Mouse (Mus musculus): ENCODE results near the gene Tmem174.

Gene Tmem174

DNA sequence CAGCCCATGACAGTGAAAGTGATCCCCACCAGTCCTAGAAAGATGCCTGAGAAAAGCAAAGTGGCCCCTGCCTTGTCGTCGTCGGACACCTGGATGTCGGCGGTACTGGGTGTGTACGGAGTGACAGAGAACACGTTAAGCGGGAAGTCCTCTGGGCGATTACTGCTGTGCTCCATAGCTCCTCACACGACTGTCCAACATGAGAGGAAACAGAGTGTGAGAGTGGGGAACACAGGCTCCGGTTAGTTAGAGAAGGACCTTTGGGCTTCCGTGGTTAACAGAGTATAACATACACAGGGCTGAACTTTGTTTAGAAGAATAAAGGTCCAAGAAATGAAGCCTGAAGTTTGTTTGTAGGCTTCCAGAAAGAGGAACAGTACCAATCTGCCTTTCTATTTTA is at the start of gene Tmem174:
Gene Tmem174, minus strand, starts transcription at position 266 of the 400 bp plus-strand sequence.
- DNase-seq (ENCODE audit: low spot score) = no peak

DNA sequence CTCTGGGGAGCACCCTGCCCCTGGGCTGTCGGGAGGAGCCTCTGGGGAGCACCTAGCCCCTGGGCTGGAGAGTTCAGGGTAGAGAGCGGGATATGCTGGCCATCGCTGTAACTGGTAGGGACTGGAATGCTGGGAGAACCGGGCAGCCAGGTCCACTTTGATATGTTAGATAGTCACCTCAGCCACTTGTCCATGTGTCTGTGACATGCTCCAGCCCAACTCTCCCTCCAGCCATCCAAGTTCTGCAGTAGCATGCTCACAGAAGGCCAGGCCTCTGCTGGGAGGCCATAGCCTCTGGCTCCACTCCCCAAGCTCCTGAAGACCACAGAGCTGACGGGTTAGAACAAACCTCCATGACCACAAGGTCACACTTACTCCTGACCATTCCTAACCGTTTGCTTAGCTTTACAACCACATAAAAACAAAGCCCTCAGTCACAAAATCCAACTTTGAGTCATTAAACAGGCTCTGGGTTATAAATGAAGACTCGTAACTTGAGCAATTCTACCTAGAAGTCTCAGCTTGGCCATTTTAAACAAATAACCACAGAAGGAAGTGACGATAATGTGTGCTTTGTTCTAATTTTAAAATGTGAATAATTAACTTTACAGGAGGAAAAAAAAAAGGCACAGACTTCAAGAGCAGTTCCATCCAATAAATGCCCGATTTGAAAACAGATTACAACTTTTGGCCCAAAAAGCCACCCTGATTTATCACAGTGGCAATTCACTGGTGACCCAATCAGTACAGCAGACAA is 47.1 kb upstream of the Tmem174 start:
- DNase-seq (ENCODE audit: low spot score) = no peak

DNA sequence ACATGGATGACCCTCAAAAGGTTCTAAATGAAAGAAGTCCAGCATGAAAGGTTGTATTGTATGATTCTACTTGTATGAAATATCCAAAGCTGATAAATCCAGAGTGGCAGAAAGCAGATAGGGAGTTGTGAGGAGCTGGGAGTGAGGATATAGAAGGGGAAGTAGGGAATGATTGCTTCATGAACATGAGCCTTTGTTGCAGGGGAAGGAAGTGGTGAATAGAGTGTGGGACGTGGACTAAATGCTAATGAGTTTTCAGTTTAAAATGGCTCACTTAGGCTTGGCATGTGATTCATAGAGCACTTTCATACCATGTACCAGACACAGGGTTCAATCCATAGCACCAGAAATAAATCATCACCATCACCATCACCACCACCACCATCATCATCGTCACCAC is 46.2 kb upstream of the Tmem174 start:
- DNase-seq (ENCODE audit: low spot score) = no peak

DNA sequence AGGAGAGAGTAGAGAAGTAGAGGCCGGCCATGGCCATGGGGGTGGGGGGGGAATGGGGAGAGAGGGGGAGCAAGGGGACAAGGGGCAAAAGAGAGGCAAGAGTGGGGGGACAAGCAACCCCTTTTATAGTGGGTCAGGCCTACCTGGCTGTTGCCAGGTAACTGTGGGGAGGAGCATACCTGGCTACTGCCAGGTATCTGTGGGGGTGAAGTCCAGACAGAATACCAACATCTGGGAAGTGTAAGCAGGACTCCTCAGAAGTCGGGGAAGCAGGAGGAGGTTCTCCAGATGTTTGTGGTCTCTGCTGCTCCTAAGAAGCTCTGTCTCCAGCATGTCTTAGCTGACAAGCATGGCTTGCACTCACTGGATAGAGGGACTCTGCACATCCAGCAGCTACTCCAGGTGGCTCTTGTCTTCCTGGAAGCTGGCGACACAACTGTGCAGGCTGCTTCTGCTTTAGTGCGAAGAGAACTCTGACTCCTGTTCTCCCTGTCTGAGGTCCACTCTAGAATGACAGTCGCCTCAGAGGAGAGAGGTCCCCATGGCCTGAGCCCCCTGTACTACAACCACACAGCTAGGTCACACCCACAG is 43.4 kb upstream of the Tmem174 start:
- no peak for DNase-seq (ENCODE audit: low spot score)

DNA sequence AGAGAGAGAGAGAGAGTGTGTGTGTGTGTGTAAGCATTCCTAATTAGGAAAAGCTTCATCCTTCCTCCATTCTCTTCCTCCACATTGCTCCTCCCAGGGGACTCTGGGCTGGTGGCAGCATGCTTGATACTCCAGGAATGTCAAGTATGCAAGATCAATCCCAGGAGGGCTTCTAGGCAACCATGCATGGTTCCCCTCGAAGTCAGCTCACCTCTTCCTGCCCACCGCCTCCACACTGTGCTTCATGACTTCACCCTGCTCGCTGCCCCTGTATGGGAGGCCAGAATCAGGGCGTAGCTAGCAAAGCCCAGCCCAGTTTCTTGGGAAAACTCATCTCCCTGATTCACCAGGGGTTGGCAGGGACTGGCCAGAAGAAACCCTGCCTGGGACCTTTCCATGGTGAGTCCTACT is 42.4 kb upstream of the Tmem174 start:
- no peak for DNase-seq (ENCODE audit: low spot score)

DNA sequence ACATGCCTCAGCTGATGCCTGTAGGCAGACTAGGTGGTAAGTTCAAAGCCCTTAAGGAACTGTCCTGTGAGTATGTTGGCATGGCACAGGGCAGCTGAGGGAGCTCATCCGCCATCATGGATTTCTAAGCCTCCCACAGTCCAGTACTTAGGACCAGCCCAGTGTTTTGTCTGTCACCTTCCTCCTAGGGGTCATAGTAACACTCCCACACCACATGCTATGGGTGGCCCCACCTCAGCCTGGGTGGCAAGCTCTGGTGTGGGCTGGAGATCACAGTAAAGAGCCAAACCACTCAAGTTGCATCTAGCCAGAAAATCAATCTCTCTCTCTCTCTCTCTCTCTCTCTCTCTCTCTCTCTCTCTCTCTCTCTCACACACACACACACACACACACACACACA is 42.0 kb upstream of the Tmem174 start:
- DNase-seq (ENCODE audit: low spot score) = no peak

DNA sequence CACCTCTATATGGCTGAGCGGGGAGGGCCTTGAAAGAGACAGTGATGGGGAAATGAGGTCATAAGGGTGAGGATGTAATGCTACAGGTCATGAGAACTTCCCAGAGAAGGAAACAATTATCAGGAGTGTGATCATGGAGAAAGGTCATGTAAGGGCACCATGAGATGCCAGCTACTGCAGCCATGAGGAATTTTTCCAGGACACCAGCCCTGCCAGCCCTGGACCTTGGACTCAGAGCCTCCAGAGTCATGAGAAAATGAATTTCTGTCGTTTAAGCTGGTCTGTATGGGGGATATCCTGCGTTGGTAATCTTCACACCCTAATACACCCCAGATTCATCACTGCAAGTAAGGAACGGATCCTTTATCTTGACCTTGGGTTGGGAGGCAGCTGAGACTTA is 36.7 kb upstream of the Tmem174 start:
- DNase-seq (ENCODE audit: low spot score) = no peak

DNA sequence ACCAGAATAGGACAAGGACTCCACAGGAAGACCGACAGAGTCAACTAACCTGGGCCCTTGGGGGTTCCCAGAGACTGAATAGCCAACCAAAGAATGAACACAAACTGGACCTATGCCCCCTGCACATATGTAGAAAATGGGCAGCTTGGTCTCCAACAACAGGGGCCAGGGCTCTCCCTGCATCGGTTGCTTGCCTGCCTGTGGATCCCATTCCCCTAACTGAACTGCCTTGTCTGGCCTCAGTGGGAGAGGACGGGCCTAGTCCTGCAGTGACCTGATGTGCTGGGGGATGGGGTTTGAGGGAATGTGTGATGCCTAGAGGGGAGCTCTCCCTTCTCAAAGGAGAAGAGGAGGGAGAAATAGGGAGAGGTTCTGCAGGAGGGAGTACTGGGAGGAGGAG is 32.1 kb upstream of the Tmem174 start:
- no peak for DNase-seq (ENCODE audit: low spot score)

DNA sequence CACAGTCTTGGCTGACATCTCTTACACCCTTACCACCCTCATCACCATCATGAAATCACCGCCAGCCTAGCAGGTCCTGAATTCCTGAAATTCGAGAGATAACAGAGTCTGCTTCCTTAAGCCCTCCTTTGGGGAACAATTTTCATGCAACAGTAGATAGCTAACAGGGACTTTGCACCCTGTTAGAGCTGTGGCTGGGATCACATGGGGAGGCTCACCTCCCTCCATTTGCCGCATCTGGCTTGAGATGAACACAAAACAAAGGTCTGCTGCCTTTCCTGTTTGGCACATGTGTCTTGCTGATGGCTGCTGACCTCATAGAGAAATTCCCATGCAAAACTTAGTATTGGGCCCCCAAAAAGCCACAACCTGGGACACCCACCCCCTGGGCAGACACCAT is 30.1 kb upstream of the Tmem174 start:
- peak; percentile 31 for DNase-seq (ENCODE audit: low spot score)

DNA sequence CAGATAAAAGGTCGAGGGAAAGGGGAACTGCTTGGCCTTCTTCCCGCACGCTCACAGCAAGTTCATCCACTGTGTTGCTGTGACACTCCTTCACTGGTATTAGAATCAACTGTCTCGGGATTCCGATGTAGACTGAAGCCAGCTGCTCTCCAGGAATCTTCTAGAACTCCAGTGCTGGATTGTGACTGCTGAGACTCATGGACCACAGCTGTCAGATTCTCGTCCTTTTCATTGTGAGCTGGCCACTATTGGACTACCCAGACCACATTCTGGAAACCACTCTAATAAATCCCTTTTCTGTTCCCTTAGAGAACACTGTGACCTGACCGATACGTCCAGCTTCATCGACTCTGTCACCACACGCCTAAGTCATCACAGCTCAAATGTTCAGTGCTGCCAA is 28.0 kb upstream of the Tmem174 start:
- no peak for DNase-seq (ENCODE audit: low spot score)

DNA sequence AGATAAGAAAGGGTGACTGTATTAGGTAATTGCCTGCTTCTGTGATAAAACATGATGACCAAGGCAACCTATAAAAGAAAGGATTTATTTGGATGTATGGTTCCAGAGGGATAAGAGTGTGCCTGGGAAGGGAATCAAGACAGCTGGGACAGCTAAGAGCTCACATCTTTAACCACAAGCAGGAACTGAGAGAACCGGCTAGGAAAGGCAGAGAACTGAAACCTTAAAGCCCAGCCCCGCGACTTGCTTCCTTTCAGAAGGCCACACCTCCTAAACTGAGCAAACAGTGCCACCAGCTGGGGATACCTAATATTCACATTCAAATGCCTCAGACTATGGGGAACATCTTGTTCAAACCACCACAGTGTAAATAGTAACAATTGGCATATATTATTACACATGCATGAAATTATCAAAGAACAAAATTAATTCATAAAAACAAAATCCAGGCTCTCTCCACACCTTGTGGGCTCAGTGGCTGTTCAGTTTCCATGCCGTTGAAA is 25.0 kb upstream of the Tmem174 start:
- no peak for DNase-seq (ENCODE audit: low spot score)

DNA sequence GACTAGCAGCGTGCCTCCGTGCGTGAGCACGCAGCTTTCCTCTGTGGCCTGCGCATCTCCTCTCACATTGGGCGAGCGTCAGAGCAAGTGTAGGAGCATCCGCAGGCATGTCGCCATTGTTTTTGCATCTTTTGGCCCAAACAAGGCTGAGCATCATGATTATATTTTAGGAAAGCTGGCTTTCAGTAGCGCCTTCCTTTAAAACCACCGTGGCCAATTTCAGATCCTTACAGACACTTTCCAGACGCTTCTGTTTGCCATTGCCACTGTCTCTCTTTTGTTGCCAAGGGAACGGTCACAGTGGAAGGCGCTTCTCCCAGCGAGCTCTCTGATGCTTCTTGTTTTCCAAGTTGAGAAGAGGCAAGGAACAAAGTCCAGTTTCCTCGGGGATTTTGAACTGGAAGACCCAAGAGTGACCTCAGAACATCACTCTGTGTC is 18.8 kb upstream of the Tmem174 start:
- peak; percentile 28 for DNase-seq (ENCODE audit: low spot score)

DNA sequence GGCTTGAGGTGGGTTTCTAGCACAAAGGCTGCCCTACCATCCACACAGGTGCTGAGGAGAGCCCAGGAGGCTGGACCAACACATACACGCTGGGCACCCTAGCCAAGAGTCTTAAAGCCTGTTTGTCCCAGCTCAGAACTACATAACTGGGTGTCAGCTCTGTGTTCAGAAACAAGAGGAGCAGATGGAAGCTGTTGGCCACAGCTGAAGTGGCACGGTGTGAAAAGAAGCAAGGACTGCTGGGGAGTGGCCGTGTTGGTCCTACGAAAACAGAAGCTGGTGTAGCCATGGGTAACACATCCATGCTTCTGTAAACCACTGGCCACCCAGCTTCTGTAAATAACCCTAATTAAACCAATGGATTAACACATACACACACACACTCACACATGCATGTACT is 18.1 kb upstream of the Tmem174 start:
- peak; percentile 19 for DNase-seq (ENCODE audit: low spot score)

DNA sequence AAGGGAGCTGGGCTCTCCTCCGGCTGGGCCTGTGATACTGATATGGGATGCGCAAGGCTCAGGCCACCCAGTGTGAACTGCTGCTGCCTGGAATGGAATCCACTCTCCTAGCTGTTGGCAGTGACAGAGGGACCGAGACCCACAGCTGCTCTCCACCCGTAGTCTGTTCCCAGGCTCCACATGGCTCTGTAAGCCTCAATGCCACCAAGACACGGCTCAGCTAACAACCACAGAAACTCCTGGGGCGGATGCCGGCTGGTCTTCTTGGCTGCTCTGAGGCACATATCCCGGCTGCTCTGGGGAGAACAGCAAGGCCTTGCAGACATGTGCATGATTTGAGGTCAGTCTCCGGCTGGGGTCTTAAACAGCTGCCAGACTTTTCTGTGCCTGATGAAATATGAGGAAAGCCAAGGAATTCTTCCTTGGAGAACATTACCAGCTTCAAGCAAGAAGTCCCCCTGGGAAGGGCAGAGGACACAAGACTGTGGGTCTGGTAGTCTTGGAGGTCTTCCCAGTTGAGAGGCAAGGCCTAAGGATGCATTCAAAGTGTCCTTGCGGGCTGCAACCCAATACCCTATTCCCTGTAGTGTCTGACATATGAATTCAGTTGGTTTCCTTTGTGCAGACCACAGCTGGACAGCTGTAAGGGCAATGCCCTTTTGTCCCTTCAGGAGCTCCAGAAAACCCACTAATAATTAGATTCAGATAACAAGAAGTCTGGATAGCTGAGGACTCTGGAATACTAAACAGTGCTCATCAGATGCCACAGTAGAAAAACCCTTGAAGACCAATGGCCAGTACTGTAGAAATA is 17.1 kb upstream of the Tmem174 start:
- peak; percentile 55 for DNase-seq (ENCODE audit: low spot score)

DNA sequence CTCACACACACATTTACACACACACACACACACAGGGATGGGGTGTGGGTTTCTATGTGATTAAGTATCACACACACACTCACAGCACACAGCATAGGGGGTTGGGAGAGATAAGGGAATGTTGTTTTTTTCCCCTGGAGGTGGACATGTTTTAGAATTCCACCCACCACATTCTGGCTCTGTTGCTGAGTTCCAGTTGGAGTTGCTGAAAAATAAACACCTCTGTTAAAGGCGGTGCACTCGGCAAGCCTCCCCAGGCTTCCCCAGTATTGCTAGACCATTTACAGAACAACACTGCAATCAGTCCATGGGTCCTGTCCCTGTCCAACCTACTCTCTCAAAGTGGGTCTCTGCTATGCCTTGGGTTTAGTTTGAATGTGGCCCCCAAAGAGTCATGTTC is 15.0 kb upstream of the Tmem174 start:
- peak; percentile 30 for DNase-seq (ENCODE audit: low spot score)

DNA sequence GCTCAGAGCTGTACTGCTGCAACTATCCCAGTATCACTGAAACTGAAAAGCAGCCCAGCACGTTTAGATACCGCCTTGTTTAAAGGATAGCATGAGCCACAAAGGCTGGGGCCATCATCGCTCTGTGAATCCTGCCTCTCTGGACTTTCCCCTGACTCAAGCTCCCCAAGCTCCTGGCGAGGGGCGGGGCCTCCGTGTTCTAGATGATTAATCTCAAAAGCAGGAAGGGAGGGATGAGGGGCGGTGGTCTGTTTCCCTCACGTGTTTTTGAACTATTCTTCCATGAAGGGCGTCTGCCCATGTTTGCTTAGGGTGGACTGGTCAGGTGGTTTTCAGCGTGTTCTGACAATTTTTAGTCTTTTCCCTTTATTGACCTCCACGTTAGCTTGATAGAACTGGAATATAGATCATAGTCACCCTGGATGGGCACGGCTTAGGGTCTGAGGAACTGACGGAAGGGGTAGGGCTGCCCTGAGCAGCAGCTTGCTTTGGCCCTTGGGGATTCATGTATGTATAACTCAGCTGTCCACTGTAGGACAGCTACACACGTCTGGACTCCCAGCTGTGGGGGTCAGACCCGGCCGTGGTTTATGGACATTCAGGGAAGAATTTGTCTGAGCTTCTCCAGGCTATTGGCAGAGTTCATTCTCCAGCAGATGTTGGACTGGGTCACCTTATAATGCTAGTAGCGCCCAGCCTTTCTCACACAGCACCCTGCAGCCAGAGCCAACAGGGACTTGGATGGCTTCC is 14.2 kb upstream of the Tmem174 start:
- DNase-seq (ENCODE audit: low spot score) = peak; percentile 25

DNA sequence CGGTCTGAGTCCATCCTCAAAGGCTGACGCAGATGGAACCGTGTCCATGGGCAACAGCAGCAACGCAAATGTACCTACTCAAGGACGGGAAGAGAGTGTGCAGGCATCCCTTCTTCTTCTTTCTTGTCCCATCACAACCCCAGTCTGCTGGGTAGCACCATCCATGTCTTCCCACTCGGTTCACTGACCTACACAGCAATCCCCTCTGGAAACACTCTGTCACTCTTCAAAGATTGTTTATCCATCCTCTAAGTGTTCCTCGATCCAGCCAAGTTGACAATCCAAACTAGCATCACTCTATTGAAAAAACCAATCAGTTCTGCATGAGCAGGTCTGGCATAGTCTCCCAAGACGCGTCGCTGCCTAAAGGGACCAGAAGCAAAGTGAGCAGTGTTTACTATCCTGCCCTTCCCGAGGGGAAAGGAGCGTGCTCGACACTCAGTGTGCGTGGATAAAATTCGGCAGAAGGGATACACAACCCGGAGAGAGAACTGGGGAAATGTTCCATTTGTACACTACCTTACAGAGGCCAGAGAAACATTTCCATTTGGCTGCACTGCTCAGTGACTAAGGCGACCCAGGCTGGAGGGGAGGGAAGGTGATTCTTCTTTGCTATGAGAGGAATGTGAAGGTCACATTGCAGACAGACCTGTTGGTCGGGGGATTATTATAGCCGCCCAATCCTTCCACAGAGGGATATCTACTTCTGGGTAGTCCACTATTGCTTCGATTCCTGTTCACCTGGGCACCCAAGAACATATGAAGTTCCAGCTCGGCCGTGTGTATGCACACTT is 10.8 kb upstream of the Tmem174 start:
- DNase-seq (ENCODE audit: low spot score) = no peak

DNA sequence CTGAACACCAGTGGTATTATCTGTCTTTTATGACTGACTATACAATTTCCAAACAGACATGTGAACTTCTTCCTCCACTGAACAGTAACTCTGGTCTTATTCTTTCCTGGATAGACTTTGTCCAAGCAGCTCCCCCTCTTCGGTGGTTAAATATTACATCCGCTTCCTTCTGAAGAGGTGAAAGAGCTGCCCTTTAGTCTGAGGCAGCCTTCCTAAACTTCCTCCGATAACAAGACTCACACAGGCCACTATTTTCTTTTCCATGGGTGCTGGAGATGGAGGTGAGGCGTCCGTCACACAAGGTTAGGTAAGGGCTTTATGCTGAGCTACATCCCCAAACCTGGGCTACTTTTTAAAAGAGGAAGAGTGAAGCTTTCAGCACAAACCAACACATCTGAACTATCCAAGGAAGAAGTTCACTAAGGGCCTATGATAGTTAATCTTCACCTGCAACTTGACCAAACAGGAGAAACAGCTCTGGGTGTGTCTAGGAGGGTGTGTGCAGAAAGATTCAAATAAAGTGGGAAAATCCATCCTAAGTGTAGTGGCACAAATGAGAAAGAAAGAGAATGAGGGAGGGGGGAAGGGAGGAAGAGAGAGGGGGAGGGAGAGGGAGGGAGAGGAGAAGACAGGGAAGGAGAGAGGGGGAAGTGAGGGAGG is 1.4 kb upstream of the Tmem174 start:
- DNase-seq (ENCODE audit: low spot score) = no peak

DNA sequence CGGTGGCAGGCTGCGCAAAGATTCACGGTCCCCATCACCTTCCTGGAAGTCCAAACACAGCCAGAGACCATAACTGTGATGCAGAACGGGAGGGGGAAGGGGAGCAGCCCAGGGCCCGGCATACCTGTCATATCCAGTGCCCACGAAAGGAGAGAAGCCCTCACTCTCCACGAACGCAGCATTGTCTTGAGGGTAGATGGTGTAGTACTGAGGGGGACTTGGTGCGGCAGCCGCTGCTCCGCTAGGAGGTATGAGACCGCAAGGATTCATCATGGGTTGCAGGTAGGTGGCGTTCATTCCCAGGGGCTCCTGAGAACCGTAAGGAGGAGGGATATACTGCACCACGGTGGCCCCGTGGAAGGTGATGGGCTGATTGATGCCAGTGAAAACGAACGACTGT is 639 bp downstream of the Tmem174 start:
- no peak for DNase-seq (ENCODE audit: low spot score)

DNA sequence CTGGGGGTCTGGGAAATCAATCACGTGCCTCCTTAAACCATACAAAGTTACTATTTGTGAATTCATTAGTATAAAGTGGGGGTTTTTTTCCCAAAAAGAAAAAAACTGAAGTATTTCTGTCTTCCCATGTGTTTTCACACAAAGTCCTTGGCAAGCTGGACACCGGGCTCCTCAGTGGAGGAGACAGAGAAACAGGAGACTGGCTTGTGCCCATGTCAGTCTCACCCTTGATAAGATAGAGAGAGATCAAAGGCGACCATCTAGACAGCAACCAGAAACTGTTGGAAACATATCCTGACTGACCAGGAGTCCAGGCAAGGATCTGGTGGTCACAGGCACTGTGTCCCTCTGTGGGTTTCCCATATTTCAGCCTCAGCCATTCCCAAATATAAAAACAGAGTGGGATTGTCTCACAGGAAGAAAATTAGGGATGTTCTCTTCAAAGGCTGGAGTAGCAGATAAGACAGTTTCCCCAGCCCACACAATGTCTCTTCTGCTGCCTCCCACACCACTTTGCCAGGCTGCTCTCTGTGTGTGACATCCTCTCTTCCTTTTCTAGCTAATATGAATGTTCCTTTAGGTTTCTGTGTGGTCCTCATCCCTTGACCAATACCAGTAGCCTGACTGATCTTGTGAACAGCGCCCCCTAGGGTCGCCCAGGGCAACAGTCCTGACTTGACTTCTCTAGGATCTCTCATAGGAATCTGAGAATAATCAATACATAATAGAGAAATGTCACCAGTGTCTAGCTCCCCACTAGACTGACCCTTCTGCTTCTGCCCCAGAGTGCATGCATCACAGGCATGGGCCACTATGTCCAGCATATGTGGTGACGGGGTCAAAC is 3.3 kb downstream of the Tmem174 start:
- DNase-seq (ENCODE audit: low spot score) = peak; percentile 72

All from testis, postnatal 10 days (tissue).